Mouse (Mus musculus) hindbrain, embryonic 10.5 days (tissue): ENCODE results near the gene Kctd12b. TPM values are rescaled to one million over a fixed set of nuclear protein-coding genes. Genes with fewer than 3 reads are reported as not detected.
"Not testable (repeated sequence)": the region's sequence is repeated elsewhere in the genome, so short reads cannot be mapped to it uniquely, and the experiment has no call there.

Experiments
- DNase-seq: peaks from one replicate; pipeline ENCODE4 v3.0.0-alpha.2; 2017; ENCODE audit warnings: low spot score
- H3K27ac ChIP-seq: fragments of 300-500 bp; sonication (generic); 2 replicates; pipeline ENCODE4 v1.5.1; 2016; ENCODE audit warnings: mild to moderate bottlenecking, moderate library complexity
- H3K27me3 ChIP-seq: fragments of 300-500 bp; sonication (generic); 2 replicates; pipeline ENCODE4 v1.6.1; 2016; ENCODE audit warnings: mild to moderate bottlenecking; ENCODE audit not compliant: poor library complexity, insufficient read depth, severe bottlenecking
- H3K36me3 ChIP-seq: fragments of 300-500 bp; sonication (generic); 2 replicates; pipeline ENCODE4 v1.6.1; 2016; ENCODE audit warnings: mild to moderate bottlenecking, moderate library complexity
- H3K4me1 ChIP-seq: fragments of 300-500 bp; sonication (generic); replicated peaks from 2 replicates; pipeline ENCODE4 v1.6.1; 2016; ENCODE audit warnings: mild to moderate bottlenecking
- H3K4me3 ChIP-seq: fragments of 300-500 bp; sonication (generic); 2 replicates; pipeline ENCODE4 v1.5.1; 2016; ENCODE audit warnings: mild to moderate bottlenecking, moderate library complexity
- H3K9me3 ChIP-seq: fragments of 300-500 bp; sonication (generic); 2 replicates; pipeline ENCODE4 v1.6.1; 2016; ENCODE audit warnings: mild to moderate bottlenecking, moderate library complexity
- WGBS: fragments of 180-500 bp; shearing (Covaris S2); methylation state at CpG from one replicate; pipeline ENCODE4 v1.1.7; 2016; 5-methylcytosine and 5-hydroxymethylcytosine counted together
- polyA plus RNA-seq: library from polyadenylated mRNA; unstranded; fragments of >200 nt; fragmentation: Nextera tagmentation; extraction: Ambion mirVana; gene quantifications from 2 replicates; pipeline ENCODE4 v1.2.1, GENCODE M21; 2016

Gene Kctd12b
- 2.6 and 4.6 TPM in 2 replicates for polyA plus RNA-seq

GRCm38 (mm10) chrX:153695782-153696395 lies at the start of gene Kctd12b:
TSS of gene Kctd12b (minus strand) at chrX:153696391.
- peaks cover 11% of the 10 kb centered on the region; the same call in 1 of the 2 replicates for H3K4me1 ChIP-seq
- H3K36me3 ChIP-seq, result no peaks in the 10 kb centered on the region
- peak within 1 kb of the TSS; percentile 42 for H3K4me3 ChIP-seq
- WGBS, result 26% methylated on average over 11 of the region's 11 CpGs
- peak within 1 kb of the TSS; percentile 75 for H3K27ac ChIP-seq
- no peaks in the 10 kb centered on the region for H3K9me3 ChIP-seq
- no peaks in the 10 kb centered on the region for H3K27me3 ChIP-seq
- DNase-seq, result peak; percentile 20

- WGBS, result 83% methylated on average over 3 of the region's 3 CpGs
- DNase-seq, result no peak
These were observed 46.3 kb upstream of the Kctd12b start for GRCm38 (mm10) chrX:153742493-153742892.

GRCm38 (mm10) chrX:153735697-153736096 lies 39.5 kb upstream of the Kctd12b start:
- Histone ChIP-seq H3K27me3 (no peaks in the 10 kb centered on the region), H3K9me3 (no peaks in the 10 kb centered on the region), H3K4me1 (no peaks in the 10 kb centered on the region), H3K4me3 (no peak overlapping the region), H3K36me3 (peaks cover 42% of the 10 kb centered on the region), H3K27ac (no peak overlapping the region)
- WGBS, result 90% methylated on average over 4 of the region's 4 CpGs
- DNase-seq, result no peak

More at GRCm38 (mm10) chrX:153742493-153742892, 46.3 kb upstream of the Kctd12b start:
- no peaks in the 10 kb centered on the region for H3K27me3 ChIP-seq
- no peaks in the 10 kb centered on the region for H3K9me3 ChIP-seq
- H3K4me1 ChIP-seq, result no peaks in the 10 kb centered on the region
- no peak overlapping the region for H3K27ac ChIP-seq
- H3K36me3 ChIP-seq, result 0 out of 2 replicates have a peak, but pooled peaks cover 3% of the 10 kb centered on the region
- no peak overlapping the region for H3K4me3 ChIP-seq

- Histone ChIP-seq H3K36me3 (peaks cover 9% of the 10 kb centered on the region), H3K27ac (peak overlapping the region; percentile 90), H3K4me3 (peak overlapping the region; percentile 59), H3K27me3 (no peaks in the 10 kb centered on the region), H3K9me3 (no peaks in the 10 kb centered on the region), H3K4me1 (0 out of 2 replicates have a peak, but pooled peaks cover 4% of the 10 kb centered on the region)
- WGBS, result 31% methylated on average over 3 of the region's 3 CpGs
- DNase-seq, result peak; percentile 20
These were observed 28.2 kb upstream of the Kctd12b start for GRCm38 (mm10) chrX:153724400-153724799.

GRCm38 (mm10) chrX:153723110-153723916 lies 27.1 kb upstream of the Kctd12b start, which contains the start of gene Nbdy:
TSS of gene Nbdy (plus strand) at chrX:153723590.
- 0 out of 2 replicates have a peak, but pooled peaks cover 4% of the 10 kb centered on the region for H3K4me1 ChIP-seq
- WGBS, result 13% methylated on average over 32 of the region's 32 CpGs

GRCm38 (mm10) chrX:153719602-153720001 lies 23.4 kb upstream of the Kctd12b start:
- H3K27ac ChIP-seq, result no peak overlapping the region
- DNase-seq, result no peak
- no peaks in the 10 kb centered on the region for H3K27me3 ChIP-seq
- H3K36me3 ChIP-seq, result no peaks in the 10 kb centered on the region
- no peaks in the 10 kb centered on the region for H3K9me3 ChIP-seq
- H3K4me1 ChIP-seq, result no peaks in the 10 kb centered on the region
- no peak overlapping the region for H3K4me3 ChIP-seq
- WGBS, result 40% methylated on average over 4 of the region's 4 CpGs

More at GRCm38 (mm10) chrX:153723110-153723916, 27.1 kb upstream of the Kctd12b start, which contains the start of gene Nbdy:
- Histone ChIP-seq H3K27ac (peak within 1 kb of the TSS; percentile 90), H3K36me3 (peaks cover 6% of the 10 kb centered on the region; the same call in 1 of the 2 replicates), H3K9me3 (no peaks in the 10 kb centered on the region), H3K27me3 (no peaks in the 10 kb centered on the region), H3K4me3 (peak within 1 kb of the TSS; percentile 59)
- peak; percentile 63 for DNase-seq

GRCm38 (mm10) chrX:153716716-153717115 lies 20.5 kb upstream of the Kctd12b start:
- H3K9me3 ChIP-seq, result no peaks in the 10 kb centered on the region
- no peak overlapping the region for H3K27ac ChIP-seq
- 83% methylated on average over 2 of the region's 2 CpGs for WGBS
- H3K4me3 ChIP-seq, result no peak overlapping the region
- H3K36me3 ChIP-seq, result no peaks in the 10 kb centered on the region
- no peak for DNase-seq
- H3K4me1 ChIP-seq, result no peaks in the 10 kb centered on the region
- no peaks in the 10 kb centered on the region for H3K27me3 ChIP-seq

- Histone ChIP-seq H3K4me1 (no peaks in the 10 kb centered on the region), H3K4me3 (no peak overlapping the region), H3K27ac (no peak overlapping the region), H3K27me3 (no peaks in the 10 kb centered on the region), H3K36me3 (no peaks in the 10 kb centered on the region), H3K9me3 (no peaks in the 10 kb centered on the region)
- DNase-seq, result peak; percentile 4
- 34% methylated on average over 4 of the region's 4 CpGs for WGBS
These were observed 11.5 kb upstream of the Kctd12b start for GRCm38 (mm10) chrX:153707735-153708134.

- Histone ChIP-seq H3K9me3 (no peaks in the 10 kb centered on the region), H3K27me3 (no peaks in the 10 kb centered on the region), H3K36me3 (no peaks in the 10 kb centered on the region), H3K27ac (no peak overlapping the region), H3K4me3 (no peak overlapping the region), H3K4me1 (0 out of 2 replicates have a peak, but pooled peaks cover 4% of the 10 kb centered on the region)
- no peak for DNase-seq
- 83% methylated on average over 3 of the region's 3 CpGs for WGBS
These were observed 4.3 kb upstream of the Kctd12b start for GRCm38 (mm10) chrX:153700463-153700862.

- not testable (repeated sequence) for H3K9me3 ChIP-seq, H3K4me1 ChIP-seq, H3K4me3 ChIP-seq, H3K27me3 ChIP-seq, H3K27ac ChIP-seq, H3K36me3 ChIP-seq, DNase-seq
- WGBS, result 40% methylated on average over 2 of the region's 2 CpGs
These were observed 28.0 kb downstream of the Kctd12b start for GRCm38 (mm10) chrX:153668233-153668632.

- no peak for DNase-seq
- Histone ChIP-seq H3K36me3 (no peaks in the 10 kb centered on the region), H3K9me3 (no peaks in the 10 kb centered on the region), H3K27ac (no peak overlapping the region), H3K4me1 (no peaks in the 10 kb centered on the region), H3K4me3 (no peak overlapping the region), H3K27me3 (peaks cover 6% of the 10 kb centered on the region; the same call in 1 of the 2 replicates)
- 85% methylated on average over 3 of the region's 3 CpGs for WGBS
These were observed 31.3 kb downstream of the Kctd12b start for GRCm38 (mm10) chrX:153664903-153665302.

GRCm38 (mm10) chrX:153656949-153657348 lies 39.2 kb downstream of the Kctd12b start:
- peaks cover 4% of the 10 kb centered on the region; the same call in 1 of the 2 replicates for H3K27me3 ChIP-seq
- DNase-seq, result no peak
- H3K36me3 ChIP-seq, result no peaks in the 10 kb centered on the region
- no peak overlapping the region for H3K4me3 ChIP-seq
- WGBS, result 72% methylated on average over 3 of the region's 3 CpGs
- H3K4me1 ChIP-seq, result no peaks in the 10 kb centered on the region
- no peaks in the 10 kb centered on the region for H3K9me3 ChIP-seq
- H3K27ac ChIP-seq, result no peak overlapping the region

- no peaks in the 10 kb centered on the region for H3K36me3 ChIP-seq
- no peak overlapping the region for H3K27ac ChIP-seq
- no peaks in the 10 kb centered on the region for H3K9me3 ChIP-seq
- no peak overlapping the region for H3K4me3 ChIP-seq
- WGBS, result 79% methylated on average over 3 of the region's 3 CpGs
- H3K27me3 ChIP-seq, result no peaks in the 10 kb centered on the region
- peak; percentile 7 for DNase-seq
- no peaks in the 10 kb centered on the region for H3K4me1 ChIP-seq
These were observed 55.6 kb downstream of the Kctd12b start for GRCm38 (mm10) chrX:153640615-153641014.
